Mouse (Mus musculus) liver, postnatal 0 days (tissue): ENCODE measurements at regions not wholly inside any gene's neighbourhood (a gene's known extent, or its start where the extent isn't known, plus 50 kb on each side); places are given as distances from the start of the nearest gene placed in this dataset.
A peak's percentile ranks its signal among the peaks of the same experiment; 100 is the strongest.

Experiments used
- ATAC-seq: fragments of 200-750 bp; cut with Nextera tagmentation; 2 replicates; pipeline ENCODE4 v1.8.0; 2017; ENCODE audit warnings: mild to moderate bottlenecking, moderate library complexity
- DNase-seq: peaks from one replicate; pipeline ENCODE4 v3.0.0-alpha.2; 2016
- H3K27ac ChIP-seq: fragments of 300-500 bp; sonication (generic); 2 replicates; pipeline ENCODE4 v1.5.1; 2014; ENCODE audit warnings: antibody characterized with exemption, moderate library complexity, mild to moderate bottlenecking, low read depth
- H3K27me3 ChIP-seq: fragments of 300-500 bp; sonication (generic); 2 replicates; pipeline ENCODE4 v1.6.1; 2014; ENCODE audit warnings: low read length, control low read depth, mixed read lengths; ENCODE audit not compliant: insufficient read depth
- H3K36me3 ChIP-seq: fragments of 300-500 bp; sonication (generic); replicated peaks from 2 replicates; pipeline ENCODE4 v1.6.1; 2014; ENCODE audit warnings: mild to moderate bottlenecking, control low read depth, low read length, moderate library complexity, mixed read lengths; ENCODE audit not compliant: insufficient read depth
- H3K4me1 ChIP-seq: fragments of 300-500 bp; sonication (generic); 2 replicates; pipeline ENCODE4 v1.6.1; 2014; ENCODE audit warnings: antibody characterized with exemption, mild to moderate bottlenecking, control low read depth; ENCODE audit not compliant: insufficient read depth
- H3K4me2 ChIP-seq: fragments of 300-500 bp; sonication (generic); 2 replicates; pipeline ENCODE4 v1.6.1; 2014; ENCODE audit warnings: low read depth, mild to moderate bottlenecking, low read length, moderate library complexity, mixed read lengths
- H3K4me3 ChIP-seq: fragments of 300-500 bp; sonication (generic); 2 replicates; pipeline ENCODE4 v1.5.1; 2014; ENCODE audit warnings: low read depth, low read length
- H3K9ac ChIP-seq: fragments of 300-500 bp; sonication (generic); replicated peaks from 2 replicates; pipeline ENCODE4 v1.6.1; 2014; ENCODE audit warnings: mild to moderate bottlenecking, moderate library complexity
- H3K9me3 ChIP-seq: fragments of 300-500 bp; sonication (generic); 2 replicates; pipeline ENCODE4 v1.6.1; 2016; ENCODE audit warnings: mild to moderate bottlenecking, control low read depth, low read length, mixed read lengths
- CTCF ChIP-seq: sonication (generic); IDR thresholded peaks from 2 replicates; pipeline ENCODE4 v1.5.1; 2016; ENCODE audit warnings: antibody characterized with exemption, low read depth
- EP300 ChIP-seq: IDR thresholded peaks from 2 replicates; pipeline ENCODE4 v1.6.1; 2016; ENCODE audit warnings: antibody characterized with exemption, low read depth, mild to moderate bottlenecking
- WGBS: fragments of 180-500 bp; shearing (Covaris S2); extraction: QIAGEN DNeasy Blood & Tissue Kit; methylation state at CpG from one replicate; pipeline ENCODE4 v1.1.7; 2014; ENCODE audit not compliant: insufficient replicate concordance; 5-methylcytosine and 5-hydroxymethylcytosine counted together

- no peak overlapping the region for H3K9ac ChIP-seq
- no peaks in the 10 kb centered on the region for H3K27me3 ChIP-seq
Observed at GRCm38 (mm10) chr14:98873446-98873845, 120.7 kb downstream of the Rpl36a-ps1 start.

GRCm38 (mm10) chr14:98869888-98870287 is 124.2 kb downstream of the Rpl36a-ps1 start:
- H3K4me3 ChIP-seq = no peak overlapping the region
- WGBS = 30% methylated on average over 6 of the region's 6 CpGs
- ATAC-seq = no peak

More at GRCm38 (mm10) chr14:98873446-98873845, 120.7 kb downstream of the Rpl36a-ps1 start:
- TF ChIP-seq CTCF = no peak
- no peak for TF ChIP-seq EP300
- ATAC-seq (0 out of 2 replicates have a peak, but pooled peaks have one; percentile 19), DNase-seq (no peak)
- no peak overlapping the region for H3K27ac ChIP-seq
- no peaks in the 10 kb centered on the region for H3K9me3 ChIP-seq
- H3K4me2 ChIP-seq = no peak overlapping the region
- H3K4me1 ChIP-seq = no peaks in the 10 kb centered on the region; the same call in 1 of the 2 replicates
- no peaks in the 10 kb centered on the region for H3K36me3 ChIP-seq
- H3K4me3 ChIP-seq = no peak overlapping the region
- WGBS = 25% methylated on average over 9 of the region's 9 CpGs

GRCm38 (mm10) chr14:98866880-98867279 is 127.2 kb downstream of the Rpl36a-ps1 start:
- ATAC-seq (no peak), DNase-seq (no peak)
- Histone ChIP-seq H3K27me3 (no peaks in the 10 kb centered on the region), H3K9me3 (no peaks in the 10 kb centered on the region), H3K4me1 (no peaks in the 10 kb centered on the region; the same call in 1 of the 2 replicates), H3K9ac (no peak overlapping the region), H3K4me3 (no peak overlapping the region), H3K36me3 (no peaks in the 10 kb centered on the region), H3K4me2 (no peak overlapping the region), H3K27ac (no peak overlapping the region)
- TF ChIP-seq EP300 (no peak), CTCF (no peak)

More at GRCm38 (mm10) chr14:98869888-98870287, 124.2 kb downstream of the Rpl36a-ps1 start:
- H3K4me1 ChIP-seq = no peaks in the 10 kb centered on the region; the same call in 1 of the 2 replicates
- no peak overlapping the region; the same call in 1 of the 2 replicates for H3K4me2 ChIP-seq
- no peak overlapping the region for H3K9ac ChIP-seq
- H3K36me3 ChIP-seq = no peaks in the 10 kb centered on the region
- DNase-seq = no peak
- H3K9me3 ChIP-seq = no peaks in the 10 kb centered on the region
- TF ChIP-seq EP300 = no peak
- TF ChIP-seq CTCF = no peak
- no peaks in the 10 kb centered on the region for H3K27me3 ChIP-seq
- no peak overlapping the region for H3K27ac ChIP-seq

GRCm38 (mm10) chr14:98864001-98864400 is 130.1 kb downstream of the Rpl36a-ps1 start:
- TF ChIP-seq EP300 (no peak), CTCF (no peak)
- WGBS = 56% methylated on average over 6 of the region's 6 CpGs
- Histone ChIP-seq H3K9me3 (no peaks in the 10 kb centered on the region), H3K36me3 (no peaks in the 10 kb centered on the region), H3K4me2 (no peak overlapping the region), H3K27ac (no peak overlapping the region), H3K9ac (no peak overlapping the region), H3K27me3 (no peaks in the 10 kb centered on the region), H3K4me3 (no peak overlapping the region), H3K4me1 (no peaks in the 10 kb centered on the region)
- no peak for DNase-seq
- ATAC-seq = no peak

- Histone ChIP-seq H3K4me3 (no peak overlapping the region), H3K4me2 (no peak overlapping the region), H3K27me3 (no peaks in the 10 kb centered on the region), H3K4me1 (no peaks in the 10 kb centered on the region), H3K27ac (no peak overlapping the region), H3K9ac (no peak overlapping the region), H3K36me3 (no peaks in the 10 kb centered on the region), H3K9me3 (no peaks in the 10 kb centered on the region)
- ATAC-seq = no peak
- TF ChIP-seq EP300 (no peak), CTCF (no peak)
- no peak for DNase-seq
- WGBS = 80% methylated on average over 11 of the region's 11 CpGs
Observed at GRCm38 (mm10) chr14:98863598-98863997, 130.5 kb downstream of the Rpl36a-ps1 start.

- no peaks in the 10 kb centered on the region for H3K4me1 ChIP-seq
- no peak overlapping the region for H3K27ac ChIP-seq
- H3K9me3 ChIP-seq = no peaks in the 10 kb centered on the region
- no peak overlapping the region for H3K4me2 ChIP-seq
- no peak for ATAC-seq
- H3K36me3 ChIP-seq = no peaks in the 10 kb centered on the region
- no peak overlapping the region for H3K9ac ChIP-seq
- H3K4me3 ChIP-seq = no peak overlapping the region
- DNase-seq = no peak
- TF ChIP-seq CTCF (no peak), EP300 (no peak)
- H3K27me3 ChIP-seq = no peaks in the 10 kb centered on the region
- WGBS = 71% methylated on average over 5 of the region's 5 CpGs
Observed at GRCm38 (mm10) chr14:98862095-98862735, 131.9 kb downstream of the Rpl36a-ps1 start.
